Mouse (Mus musculus) spleen, adult 2 months (tissue): ENCODE results near the gene 1700011L22Rik.

Experiments used
- CTCF ChIP-seq: fragments of 200-500 bp; IDR thresholded peaks from 2 replicates; pipeline ENCODE4 v1.5.1; 2011; ENCODE audit warnings: mild to moderate bottlenecking, inconsistent platforms; ENCODE audit not compliant: insufficient read depth, insufficient read length, insufficient replicate concordance; ENCODE audit errors: extremely low read depth
- POLR2A ChIP-seq: fragments of 200-500 bp; IDR thresholded peaks from 2 replicates; pipeline ENCODE4 v1.6.1; 2011; ENCODE audit warnings: low read depth, low read length, inconsistent platforms

DNA sequence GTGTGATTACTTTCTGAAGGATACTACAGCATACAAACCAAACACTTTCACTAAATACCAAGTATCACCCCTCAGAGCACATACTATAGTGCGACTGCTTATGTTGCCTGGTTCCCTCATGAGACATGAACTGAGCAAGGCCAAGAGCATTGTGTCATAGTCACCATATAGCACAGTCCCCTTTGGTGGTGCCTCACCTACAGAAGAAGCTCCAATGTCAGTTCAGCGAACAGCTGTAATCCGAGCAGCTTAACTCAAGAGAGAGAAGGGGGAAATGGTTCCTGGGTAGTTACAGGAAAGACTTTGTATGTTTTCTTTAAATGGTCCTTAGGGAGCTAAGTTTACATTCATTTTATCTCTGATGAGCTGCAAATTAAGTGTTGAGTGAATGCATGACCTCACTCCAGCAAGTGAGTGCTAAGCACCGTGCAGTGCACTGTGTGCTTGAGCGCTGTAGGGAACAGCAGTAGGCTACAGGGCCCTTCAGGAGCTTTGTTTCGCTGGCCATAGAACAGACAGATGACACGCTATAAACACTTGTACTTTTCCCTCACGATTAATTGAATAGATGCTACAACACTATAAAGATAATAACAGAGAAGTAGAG, 29.0 kb upstream of the 1700011L22Rik start:
- TF ChIP-seq CTCF = no peak
- TF ChIP-seq POLR2A = no peak
